Mouse (Mus musculus): ENCODE results near the gene Herc3. TPM values are rescaled to one million over a fixed set of nuclear protein-coding genes. Genes with fewer than 3 reads are reported as not detected.
A peak's percentile ranks its signal among the peaks of the same experiment; 100 is the strongest.

Gene Herc3
- polyA plus RNA-seq, 1 experiment from 2014 or later: 7.7 TPM

GRCm38 (mm10) chr6:58834470-58834869 lies 3.2 kb downstream of the Herc3 start:
- no peak overlapping the region for H3K9ac ChIP-seq (ENCODE audit: low read length)
- no peak overlapping the region for H3K4me2 ChIP-seq (ENCODE audit: low read depth)
- 0 out of 2 replicates have a peak, but pooled peaks cover 2% of the 10 kb centered on the region for H3K4me1 ChIP-seq (ENCODE audit: control insufficient read depth, insufficient read depth, low read length)
- no peak for DNase-seq (ENCODE audit: low spot score)
- no peak overlapping the region for H3K4me3 ChIP-seq (ENCODE audit: low read depth, low read length)
- ATAC-seq (ENCODE audit: insufficient read depth, low FRiP score, low TSS enrichment): no peak
- H3K27ac ChIP-seq (ENCODE audit: low read depth, low read length): no peak overlapping the region
- no peaks in the 10 kb centered on the region for H3K9me3 ChIP-seq (ENCODE audit: control insufficient read depth, low read length)
- WGBS: 91% methylated on average over 7 of the region's 7 CpGs
- no peaks in the 10 kb centered on the region for H3K27me3 ChIP-seq (ENCODE audit: control insufficient read depth, insufficient read depth, low read length)
- H3K36me3 ChIP-seq (ENCODE audit: control insufficient read depth, insufficient read depth, low read length): no peaks in the 10 kb centered on the region

DNA sequence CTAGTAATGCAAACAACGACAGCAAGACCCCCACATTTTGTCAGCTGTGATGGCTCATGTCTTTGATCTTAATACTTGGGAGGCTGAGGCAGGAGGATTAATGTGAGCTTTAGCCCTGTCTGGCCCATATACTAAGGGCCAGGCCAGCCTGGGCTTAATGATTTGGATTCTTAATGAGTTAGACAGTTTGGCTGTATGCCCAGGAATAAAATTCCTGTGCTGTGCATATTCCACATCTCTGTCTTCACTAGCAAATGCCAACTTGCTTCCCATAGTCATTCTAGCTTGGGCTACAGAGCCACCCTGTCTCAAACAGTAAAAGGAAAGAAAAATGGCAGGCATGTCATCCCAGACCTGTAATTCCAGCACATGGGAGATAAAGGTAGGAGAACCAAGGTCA lies 4.3 kb downstream of the Herc3 start:
- no peak overlapping the region for H3K4me3 ChIP-seq (ENCODE audit: low read depth, low read length)
- no peak overlapping the region for H3K4me2 ChIP-seq (ENCODE audit: low read depth)
- H3K9me3 ChIP-seq (ENCODE audit: control insufficient read depth, low read length): no peaks in the 10 kb centered on the region
- no peaks in the 10 kb centered on the region for H3K27me3 ChIP-seq (ENCODE audit: control insufficient read depth, insufficient read depth, low read length)
- WGBS: 76% methylated on average over 1 of the region's 1 CpGs
- H3K36me3 ChIP-seq (ENCODE audit: control insufficient read depth, insufficient read depth, low read length): no peaks in the 10 kb centered on the region
- ATAC-seq (ENCODE audit: insufficient read depth, low FRiP score, low TSS enrichment) (no peak), DNase-seq (ENCODE audit: low spot score) (no peak)
- H3K27ac ChIP-seq (ENCODE audit: low read depth, low read length): no peak overlapping the region
- no peak overlapping the region for H3K9ac ChIP-seq (ENCODE audit: low read length)
- H3K4me1 ChIP-seq (ENCODE audit: control insufficient read depth, insufficient read depth, low read length): 0 out of 2 replicates have a peak, but pooled peaks cover 2% of the 10 kb centered on the region

DNA sequence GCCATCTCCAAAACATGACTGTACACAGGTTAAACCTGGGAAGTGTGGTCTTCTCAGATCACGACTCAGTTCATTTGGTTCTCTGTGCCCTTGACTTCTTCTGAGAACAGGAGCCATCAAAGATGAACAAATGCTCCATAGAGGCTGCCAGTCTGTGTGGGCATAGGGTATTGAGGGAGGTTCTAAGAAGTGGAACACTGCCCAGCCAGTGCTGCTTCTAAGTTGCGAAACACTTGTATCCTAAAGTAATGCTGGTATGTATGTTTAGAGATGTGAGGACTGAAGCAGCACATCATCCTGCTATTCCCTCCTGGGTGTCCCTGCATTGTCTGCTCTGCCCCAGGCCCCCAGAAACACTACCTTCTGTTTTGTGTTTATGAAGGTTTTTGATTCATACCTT lies 5.2 kb downstream of the Herc3 start:
- no peaks in the 10 kb centered on the region for H3K9me3 ChIP-seq (ENCODE audit: control insufficient read depth, low read length)
- WGBS: 87% methylated on average over 2 of the region's 2 CpGs
- H3K27me3 ChIP-seq (ENCODE audit: control insufficient read depth, insufficient read depth, low read length): no peaks in the 10 kb centered on the region
- no peak overlapping the region for H3K9ac ChIP-seq (ENCODE audit: low read length)
- H3K4me1 ChIP-seq (ENCODE audit: control insufficient read depth, insufficient read depth, low read length): 0 out of 2 replicates have a peak, but pooled peaks cover 2% of the 10 kb centered on the region
- no peak overlapping the region for H3K4me2 ChIP-seq (ENCODE audit: low read depth)
- H3K4me3 ChIP-seq (ENCODE audit: low read depth, low read length): no peak overlapping the region
- H3K36me3 ChIP-seq (ENCODE audit: control insufficient read depth, insufficient read depth, low read length): no peaks in the 10 kb centered on the region
- DNase-seq (ENCODE audit: low spot score) (no peak), ATAC-seq (ENCODE audit: insufficient read depth, low FRiP score, low TSS enrichment) (no peak)
- H3K27ac ChIP-seq (ENCODE audit: low read depth, low read length): no peak overlapping the region

- WGBS: 14% methylated on average over 1 of the region's 1 CpGs
- ATAC-seq (ENCODE audit: insufficient read depth, low FRiP score, low TSS enrichment): 0 out of 2 replicates have a peak, but pooled peaks have one; percentile 18
These were observed 6.7 kb downstream of the Herc3 start for GRCm38 (mm10) chr6:58837917-58838316.

DNA sequence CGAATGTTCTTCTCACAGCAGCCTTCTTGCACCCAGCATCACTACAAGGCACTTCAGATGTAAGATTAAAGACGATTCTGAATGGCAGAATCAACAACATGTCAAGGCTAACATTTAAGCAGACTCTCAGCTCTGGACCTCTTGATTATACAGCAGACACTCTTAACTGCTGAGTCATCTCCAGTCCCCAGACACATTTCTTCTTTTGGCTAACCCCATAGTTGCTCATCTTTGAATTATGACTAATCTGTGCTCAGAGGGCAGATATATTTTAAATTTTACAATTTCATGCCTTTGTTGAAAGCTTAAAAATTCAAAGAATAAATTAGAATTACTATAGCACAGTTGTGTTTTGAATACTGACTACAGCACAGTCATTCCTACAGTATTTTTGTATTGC lies 9.9 kb downstream of the Herc3 start:
- 86% methylated on average over 2 of the region's 2 CpGs for WGBS
- DNase-seq (ENCODE audit: low spot score) (no peak), ATAC-seq (ENCODE audit: insufficient read depth, low FRiP score, low TSS enrichment) (no peak)
- no peaks in the 10 kb centered on the region for H3K27me3 ChIP-seq (ENCODE audit: control insufficient read depth, insufficient read depth, low read length)
- no peaks in the 10 kb centered on the region for H3K36me3 ChIP-seq (ENCODE audit: control insufficient read depth, insufficient read depth, low read length)
- no peak overlapping the region for H3K9ac ChIP-seq (ENCODE audit: low read length)
- H3K4me1 ChIP-seq (ENCODE audit: control insufficient read depth, insufficient read depth, low read length): no peaks in the 10 kb centered on the region
- H3K4me3 ChIP-seq (ENCODE audit: low read depth, low read length): no peak overlapping the region
- no peak overlapping the region for H3K4me2 ChIP-seq (ENCODE audit: low read depth)
- H3K9me3 ChIP-seq (ENCODE audit: control insufficient read depth, low read length): no peaks in the 10 kb centered on the region
- no peak overlapping the region for H3K27ac ChIP-seq (ENCODE audit: low read depth, low read length)

More at GRCm38 (mm10) chr6:58837917-58838316, 6.7 kb downstream of the Herc3 start:
- H3K36me3 ChIP-seq (ENCODE audit: control insufficient read depth, insufficient read depth, low read length): no peaks in the 10 kb centered on the region
- no peak overlapping the region for H3K4me3 ChIP-seq (ENCODE audit: low read depth, low read length)
- H3K4me2 ChIP-seq (ENCODE audit: low read depth): no peak overlapping the region
- H3K4me1 ChIP-seq (ENCODE audit: control insufficient read depth, insufficient read depth, low read length): no peaks in the 10 kb centered on the region
- no peaks in the 10 kb centered on the region for H3K27me3 ChIP-seq (ENCODE audit: control insufficient read depth, insufficient read depth, low read length)
- H3K9ac ChIP-seq (ENCODE audit: low read length): no peak overlapping the region
- H3K27ac ChIP-seq (ENCODE audit: low read depth, low read length): no peak overlapping the region
- no peaks in the 10 kb centered on the region for H3K9me3 ChIP-seq (ENCODE audit: control insufficient read depth, low read length)
- DNase-seq (ENCODE audit: low spot score): no peak

- Histone ChIP-seq H3K36me3 (ENCODE audit: control insufficient read depth, insufficient read depth, low read length) (no peaks in the 10 kb centered on the region), H3K9me3 (ENCODE audit: control insufficient read depth, low read length) (no peaks in the 10 kb centered on the region), H3K9ac (ENCODE audit: low read length) (no peak overlapping the region), H3K27ac (ENCODE audit: low read depth, low read length) (no peak overlapping the region), H3K4me3 (ENCODE audit: low read depth, low read length) (no peak overlapping the region), H3K4me1 (ENCODE audit: control insufficient read depth, insufficient read depth, low read length) (no peaks in the 10 kb centered on the region), H3K4me2 (ENCODE audit: low read depth) (no peak overlapping the region), H3K27me3 (ENCODE audit: control insufficient read depth, insufficient read depth, low read length) (no peaks in the 10 kb centered on the region)
- no peak for DNase-seq (ENCODE audit: low spot score)
- no peak for ATAC-seq (ENCODE audit: insufficient read depth, low FRiP score, low TSS enrichment)
- 67% methylated on average over 2 of the region's 2 CpGs for WGBS
These were observed 10.9 kb downstream of the Herc3 start for GRCm38 (mm10) chr6:58842186-58842585.

DNA sequence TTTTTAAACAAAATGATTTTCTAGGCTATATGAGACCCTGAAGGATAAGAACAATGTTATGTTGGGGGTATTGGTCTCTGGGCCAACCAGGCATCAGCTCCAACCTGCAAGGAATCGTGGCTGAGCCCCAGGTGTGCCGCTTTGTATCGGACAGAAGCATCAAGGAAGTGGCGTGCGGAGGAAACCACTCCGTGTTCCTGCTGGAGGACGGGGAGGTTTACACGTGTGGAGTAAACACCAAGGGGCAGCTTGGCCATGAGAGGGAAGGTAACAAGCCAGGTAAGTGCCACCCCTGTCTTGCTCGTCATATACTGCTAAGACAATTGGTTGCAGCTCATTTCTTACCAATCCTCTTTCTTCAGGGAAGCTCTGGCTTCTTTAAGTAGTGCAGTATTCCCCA lies 12.3 kb downstream of the Herc3 start:
- Histone ChIP-seq H3K4me3 (ENCODE audit: low read depth, low read length) (no peak overlapping the region), H3K9ac (ENCODE audit: low read length) (no peak overlapping the region), H3K27ac (ENCODE audit: low read depth, low read length) (no peak overlapping the region), H3K4me1 (ENCODE audit: control insufficient read depth, insufficient read depth, low read length) (no peaks in the 10 kb centered on the region), H3K36me3 (ENCODE audit: control insufficient read depth, insufficient read depth, low read length) (no peaks in the 10 kb centered on the region), H3K9me3 (ENCODE audit: control insufficient read depth, low read length) (no peaks in the 10 kb centered on the region), H3K27me3 (ENCODE audit: control insufficient read depth, insufficient read depth, low read length) (no peaks in the 10 kb centered on the region), H3K4me2 (ENCODE audit: low read depth) (no peak overlapping the region)
- WGBS: 95% methylated on average over 9 of the region's 9 CpGs
- ATAC-seq (ENCODE audit: insufficient read depth, low FRiP score, low TSS enrichment) (no peak), DNase-seq (ENCODE audit: low spot score) (no peak)

DNA sequence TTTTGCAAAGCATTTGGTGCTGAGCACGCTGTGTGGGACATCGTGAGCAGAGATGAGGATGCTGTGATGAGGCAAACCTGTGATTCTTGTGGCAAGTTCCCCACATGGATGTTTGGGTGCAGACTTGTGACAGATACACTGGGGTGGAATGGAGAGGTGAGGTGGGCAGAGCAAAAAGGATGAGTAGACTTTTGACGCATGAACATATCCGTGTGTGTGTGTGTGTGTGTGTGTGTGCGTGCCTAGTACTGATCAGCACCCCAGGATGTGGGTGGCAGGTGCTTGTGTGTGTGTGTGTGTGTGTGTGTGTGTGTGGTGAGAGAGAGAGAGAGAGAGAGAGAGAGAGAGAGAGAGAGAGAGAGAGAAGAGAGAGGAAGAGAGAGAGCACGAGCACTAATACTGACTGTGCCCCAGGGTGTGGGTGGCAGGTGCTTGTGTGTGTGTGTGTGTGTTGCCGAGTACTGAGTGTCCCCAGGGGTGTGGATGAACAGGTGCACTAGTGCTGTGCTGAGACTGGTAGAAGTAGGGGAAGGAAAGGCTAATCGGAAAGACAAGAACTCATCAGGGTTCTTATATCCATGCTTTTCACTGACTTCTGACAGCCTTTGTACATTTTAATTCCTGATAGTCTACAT lies 13.0 kb downstream of the Herc3 start:
- ATAC-seq (ENCODE audit: insufficient read depth, low FRiP score, low TSS enrichment) (no peak), DNase-seq (ENCODE audit: low spot score) (no peak)
- Histone ChIP-seq H3K9me3 (ENCODE audit: control insufficient read depth, low read length) (no peaks in the 10 kb centered on the region), H3K4me3 (ENCODE audit: low read depth, low read length) (no peak overlapping the region), H3K27me3 (ENCODE audit: control insufficient read depth, insufficient read depth, low read length) (no peaks in the 10 kb centered on the region), H3K36me3 (ENCODE audit: control insufficient read depth, insufficient read depth, low read length) (no peaks in the 10 kb centered on the region), H3K9ac (ENCODE audit: low read length) (no peak overlapping the region), H3K4me2 (ENCODE audit: low read depth) (no peak overlapping the region), H3K4me1 (ENCODE audit: control insufficient read depth, insufficient read depth, low read length) (no peaks in the 10 kb centered on the region), H3K27ac (ENCODE audit: low read depth, low read length) (no peak overlapping the region)
- 90% methylated on average over 8 of the region's 8 CpGs for WGBS

DNA sequence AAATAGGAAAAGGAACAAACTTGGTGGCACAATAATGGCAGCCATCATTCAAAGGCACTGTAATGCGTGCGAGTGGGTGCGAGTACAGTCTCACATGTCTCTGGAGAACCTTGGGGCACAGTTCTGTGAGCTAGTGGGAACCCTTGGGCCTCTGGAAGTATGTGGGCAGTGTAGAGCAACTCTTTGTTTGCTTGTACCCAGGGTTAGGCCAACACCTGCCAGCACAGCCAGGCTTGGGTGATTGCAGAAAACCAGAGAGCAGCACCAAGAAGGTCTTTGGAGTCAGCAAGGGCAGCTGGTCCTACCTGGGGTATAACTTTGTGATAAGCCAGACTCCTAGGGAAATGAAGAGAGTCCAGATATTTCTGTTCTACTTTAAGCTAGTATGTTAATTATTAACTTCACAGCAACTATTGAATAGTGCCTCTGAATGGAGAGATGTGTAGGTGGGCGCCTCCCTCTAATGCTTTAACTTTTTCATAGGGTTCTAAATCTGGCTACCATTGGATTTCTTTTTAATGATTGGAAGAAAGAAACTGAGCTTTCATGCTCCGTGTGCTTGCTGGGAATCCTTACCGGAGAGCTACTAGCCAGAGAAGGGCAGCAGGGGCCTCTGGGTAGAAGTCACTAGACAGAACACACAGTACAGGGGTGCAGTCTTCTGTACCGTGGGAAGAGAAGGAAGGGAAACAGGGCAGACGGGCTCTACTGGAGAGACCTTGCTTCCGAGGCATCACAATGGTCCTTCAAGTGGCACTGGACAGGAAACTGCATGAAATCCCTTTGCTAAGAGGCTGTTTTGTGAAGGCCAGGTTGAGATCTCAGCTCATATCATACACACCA lies 15.8 kb downstream of the Herc3 start:
- DNase-seq (ENCODE audit: low spot score): no peak
- no peak for ATAC-seq (ENCODE audit: insufficient read depth, low FRiP score, low TSS enrichment)
- Histone ChIP-seq H3K9me3 (ENCODE audit: control insufficient read depth, low read length) (no peaks in the 10 kb centered on the region), H3K4me3 (ENCODE audit: low read depth, low read length) (no peak overlapping the region), H3K4me2 (ENCODE audit: low read depth) (no peak overlapping the region), H3K27ac (ENCODE audit: low read depth, low read length) (no peak overlapping the region), H3K9ac (ENCODE audit: low read length) (no peak overlapping the region), H3K27me3 (ENCODE audit: control insufficient read depth, insufficient read depth, low read length) (no peaks in the 10 kb centered on the region), H3K36me3 (ENCODE audit: control insufficient read depth, insufficient read depth, low read length) (no peaks in the 10 kb centered on the region), H3K4me1 (ENCODE audit: control insufficient read depth, insufficient read depth, low read length) (no peaks in the 10 kb centered on the region)
- WGBS: 91% methylated on average over 9 of the region's 9 CpGs

Measured in neural tube, embryonic 11.5 days (tissue).